Mouse (Mus musculus) forebrain, embryonic 10.5 days (tissue): ENCODE data around the gene Sfswap. TPM values are rescaled to one million over a fixed set of nuclear protein-coding genes. Genes with fewer than 3 reads are reported as not detected.

ENCODE experiments used
- DNase-seq: peaks from one replicate; pipeline ENCODE4 v3.0.0-alpha.2; 2017; ENCODE audit warnings: low spot score; ENCODE audit errors: extremely low spot score
- H3K27ac ChIP-seq: fragments of 300-500 bp; sonication (generic); 2 replicates; pipeline ENCODE4 v1.5.1; 2016; ENCODE audit warnings: mild to moderate bottlenecking
- H3K27me3 ChIP-seq: fragments of 300-500 bp; sonication (generic); 2 replicates; pipeline ENCODE4 v1.6.1; 2016; ENCODE audit warnings: mild to moderate bottlenecking; ENCODE audit not compliant: poor library complexity, severe bottlenecking
- H3K36me3 ChIP-seq: fragments of 300-500 bp; sonication (generic); replicated peaks from 2 replicates; pipeline ENCODE4 v1.6.1; 2016; ENCODE audit warnings: mild to moderate bottlenecking, moderate library complexity
- H3K4me1 ChIP-seq: fragments of 300-500 bp; sonication (generic); 2 replicates; pipeline ENCODE4 v1.6.1; 2016
- H3K4me3 ChIP-seq: fragments of 300-500 bp; sonication (generic); 2 replicates; pipeline ENCODE4 v1.5.1; 2016; ENCODE audit warnings: mild to moderate bottlenecking, moderate library complexity
- H3K9me3 ChIP-seq: fragments of 300-500 bp; sonication (generic); 2 replicates; pipeline ENCODE4 v1.6.1; 2016; ENCODE audit warnings: mild to moderate bottlenecking, moderate library complexity
- WGBS: fragments of 180-500 bp; shearing (Covaris S2); methylation state at CpG from one replicate; pipeline ENCODE4 v1.1.7; 2016; 5-methylcytosine and 5-hydroxymethylcytosine counted together
- polyA plus RNA-seq: library from polyadenylated mRNA; unstranded; fragments of >200 nt; fragmentation: Nextera tagmentation; extraction: Ambion mirVana; gene quantifications from 2 replicates; pipeline ENCODE4 v1.2.1, GENCODE M21; 2016

Gene Sfswap
- polyA plus RNA-seq, 1 experiment from 2014 or later: 43.3 TPM

DNA sequence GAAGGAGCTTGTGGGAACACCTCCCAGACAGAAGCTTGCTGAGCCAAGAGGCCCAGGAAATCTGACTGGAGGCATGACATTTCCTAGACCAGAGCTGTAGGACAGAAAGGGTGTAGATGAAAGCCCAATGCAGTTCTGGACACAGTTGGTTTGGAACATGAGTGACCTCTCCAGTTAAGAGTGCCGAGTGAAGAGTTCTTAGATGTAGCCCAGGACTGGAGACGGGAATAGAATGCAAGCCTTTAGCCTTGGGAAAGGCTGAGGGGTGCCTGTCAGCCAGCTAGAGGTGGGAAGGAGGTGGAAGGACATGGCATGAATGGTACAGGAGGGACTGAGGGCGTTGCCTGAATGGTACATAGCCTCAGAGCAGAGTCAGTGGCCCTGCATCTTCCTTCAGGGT is 34.4 kb downstream of the Sfswap start:
- Histone ChIP-seq H3K27me3 (no peaks in the 10 kb centered on the region), H3K4me1 (no peaks in the 10 kb centered on the region), H3K27ac (no peak overlapping the region), H3K36me3 (peaks cover 85% of the 10 kb centered on the region), H3K4me3 (no peak overlapping the region), H3K9me3 (no peaks in the 10 kb centered on the region)
- DNase-seq: no peak
- 94% methylated on average over 3 of the region's 3 CpGs for WGBS

DNA sequence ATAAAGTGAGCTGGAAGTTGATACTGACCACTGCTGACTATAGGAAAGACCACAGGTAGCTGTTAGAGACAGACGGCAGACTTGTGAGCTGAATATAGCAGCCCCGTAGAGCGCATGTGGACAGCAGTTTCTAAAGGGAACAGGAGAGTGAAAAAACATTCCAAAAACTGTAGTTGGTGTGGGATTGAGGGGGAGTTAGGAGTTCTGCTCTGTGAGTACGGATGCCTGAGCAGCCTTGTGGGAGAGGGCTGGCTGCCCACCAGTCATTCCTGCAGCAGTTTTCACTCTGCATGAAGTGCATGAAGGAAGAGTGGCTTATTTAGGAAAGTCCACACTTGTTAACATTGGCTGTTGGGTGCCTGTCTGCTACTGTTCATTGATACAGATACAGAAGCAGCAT is 37.8 kb downstream of the Sfswap start:
- no peak overlapping the region for H3K4me3 ChIP-seq
- peaks cover 86% of the 10 kb centered on the region for H3K36me3 ChIP-seq
- H3K4me1 ChIP-seq: no peaks in the 10 kb centered on the region
- no peak for DNase-seq
- H3K27ac ChIP-seq: no peak overlapping the region
- WGBS: 94% methylated on average over 4 of the region's 4 CpGs
- no peaks in the 10 kb centered on the region for H3K27me3 ChIP-seq
- no peaks in the 10 kb centered on the region for H3K9me3 ChIP-seq

DNA sequence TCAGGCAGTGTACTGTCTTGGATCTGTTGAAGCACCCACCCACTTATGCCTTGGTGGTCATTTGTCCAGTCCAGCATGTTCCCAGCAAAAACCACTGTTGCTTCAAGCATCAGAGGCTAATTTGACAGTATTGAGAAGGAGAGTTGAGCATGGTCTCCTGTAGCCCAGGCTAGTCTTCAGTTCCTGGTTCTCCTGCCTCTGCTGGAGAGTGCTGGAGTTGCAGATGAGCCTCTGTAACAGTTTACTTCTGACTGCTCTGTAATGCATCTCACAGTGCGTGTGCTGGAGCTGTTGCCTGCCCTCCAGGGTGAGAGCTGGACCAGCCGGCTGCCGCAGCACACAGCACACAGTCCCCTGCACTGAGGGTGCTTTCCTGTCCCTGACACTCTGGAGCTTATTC is 41.2 kb downstream of the Sfswap start:
- Histone ChIP-seq H3K27ac (no peak overlapping the region), H3K36me3 (peaks cover 89% of the 10 kb centered on the region), H3K27me3 (no peaks in the 10 kb centered on the region), H3K9me3 (no peaks in the 10 kb centered on the region), H3K4me3 (no peak overlapping the region), H3K4me1 (no peaks in the 10 kb centered on the region)
- DNase-seq: no peak
- 90% methylated on average over 3 of the region's 3 CpGs for WGBS

DNA sequence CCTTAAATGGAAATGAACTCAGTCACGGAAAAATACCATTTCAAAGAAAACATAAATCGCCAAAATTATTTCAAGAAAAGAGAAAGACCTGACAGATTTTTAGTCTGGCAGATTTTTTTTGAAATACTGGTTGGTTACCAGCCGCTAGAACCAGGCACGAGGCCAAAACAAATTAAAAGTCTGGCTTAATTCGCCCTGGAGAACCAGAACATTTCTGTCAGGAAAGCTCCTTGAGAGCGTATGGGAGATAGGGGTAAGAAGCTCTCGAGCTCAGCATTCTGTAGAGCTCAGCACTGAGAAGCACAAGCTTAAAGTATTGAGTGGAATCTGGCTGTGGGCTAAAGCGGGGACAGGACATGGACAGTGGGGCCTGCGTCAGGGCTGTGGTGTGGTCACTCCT is 44.8 kb downstream of the Sfswap start:
- Histone ChIP-seq H3K9me3 (no peaks in the 10 kb centered on the region), H3K36me3 (peaks cover 98% of the 10 kb centered on the region), H3K27ac (no peak overlapping the region), H3K4me1 (no peaks in the 10 kb centered on the region), H3K4me3 (no peak overlapping the region), H3K27me3 (no peaks in the 10 kb centered on the region)
- WGBS: 95% methylated on average over 9 of the region's 9 CpGs
- DNase-seq: no peak

DNA sequence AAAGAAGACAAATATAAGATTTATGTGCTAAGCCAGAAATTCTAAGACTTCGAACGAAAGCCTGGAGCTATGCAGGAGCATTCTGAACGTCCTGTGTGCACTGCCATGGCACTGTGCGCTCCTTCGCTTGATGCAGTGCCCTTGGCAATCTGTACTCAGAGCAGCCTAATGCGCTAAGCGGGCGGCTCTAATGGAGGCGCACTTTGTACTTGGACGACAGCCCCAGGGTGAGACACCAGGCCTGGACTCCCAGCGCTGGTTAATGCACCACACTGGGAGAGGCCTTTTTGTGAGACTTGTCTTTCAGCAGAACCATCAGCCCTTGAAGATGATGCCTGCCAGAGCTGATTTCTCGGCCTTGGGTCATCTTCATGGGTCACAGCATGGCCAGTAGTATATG is 48.7 kb downstream of the Sfswap start:
- H3K36me3 ChIP-seq: peaks cover 98% of the 10 kb centered on the region
- H3K4me3 ChIP-seq: no peak overlapping the region
- 95% methylated on average over 12 of the region's 12 CpGs for WGBS
- H3K9me3 ChIP-seq: no peaks in the 10 kb centered on the region
- DNase-seq: no peak
- no peaks in the 10 kb centered on the region for H3K27me3 ChIP-seq
- H3K27ac ChIP-seq: no peak overlapping the region
- H3K4me1 ChIP-seq: no peaks in the 10 kb centered on the region

DNA sequence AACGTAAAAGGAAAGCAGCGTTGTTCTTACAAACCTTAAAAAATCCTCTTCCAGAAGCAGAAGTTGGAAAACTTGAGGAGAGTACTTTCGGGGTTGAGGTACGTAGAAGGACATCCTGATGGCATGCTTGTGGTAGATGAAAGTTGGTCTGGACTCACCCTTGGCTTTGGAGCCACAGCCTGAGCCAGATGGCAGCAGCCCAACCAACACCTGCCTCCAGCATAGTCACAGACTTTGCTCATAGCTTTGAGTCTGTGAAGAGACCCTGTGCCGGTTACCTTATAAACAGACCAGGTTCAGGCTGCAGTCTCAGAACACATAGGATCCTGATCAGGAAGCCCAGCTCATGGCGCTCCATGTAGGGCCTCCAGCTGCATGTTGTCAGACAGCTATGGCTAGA is 49.8 kb downstream of the Sfswap start:
- WGBS: 94% methylated on average over 6 of the region's 6 CpGs

DNA sequence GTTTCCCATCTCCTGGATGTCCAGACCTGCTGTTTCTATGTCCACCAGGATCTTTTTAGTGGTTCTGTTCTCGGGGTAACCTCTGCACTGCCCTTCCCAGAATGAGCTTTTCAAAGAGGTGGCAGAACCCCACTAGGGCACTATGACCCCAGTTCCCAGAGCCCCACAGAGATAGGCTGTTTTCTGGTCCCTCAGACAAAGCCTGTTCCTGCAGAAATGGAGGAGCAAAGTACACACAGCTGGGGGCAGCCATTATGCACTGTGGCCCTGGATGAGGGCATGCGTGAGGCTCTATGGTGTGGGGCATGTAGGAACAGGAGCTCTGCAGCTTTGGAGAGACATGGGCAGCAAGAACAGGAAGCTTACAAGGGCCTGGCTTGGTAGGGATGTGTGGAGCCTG is 51.0 kb downstream of the Sfswap start:
- no peaks in the 10 kb centered on the region for H3K9me3 ChIP-seq
- WGBS: 87% methylated on average over 2 of the region's 2 CpGs

More for the DNA sequence above, 49.8 kb downstream of the Sfswap start:
- H3K9me3 ChIP-seq: no peaks in the 10 kb centered on the region
- DNase-seq: no peak
- no peak overlapping the region for H3K4me3 ChIP-seq
- peaks cover 99% of the 10 kb centered on the region for H3K36me3 ChIP-seq
- no peaks in the 10 kb centered on the region for H3K4me1 ChIP-seq
- no peaks in the 10 kb centered on the region for H3K27me3 ChIP-seq
- no peak overlapping the region for H3K27ac ChIP-seq

DNA sequence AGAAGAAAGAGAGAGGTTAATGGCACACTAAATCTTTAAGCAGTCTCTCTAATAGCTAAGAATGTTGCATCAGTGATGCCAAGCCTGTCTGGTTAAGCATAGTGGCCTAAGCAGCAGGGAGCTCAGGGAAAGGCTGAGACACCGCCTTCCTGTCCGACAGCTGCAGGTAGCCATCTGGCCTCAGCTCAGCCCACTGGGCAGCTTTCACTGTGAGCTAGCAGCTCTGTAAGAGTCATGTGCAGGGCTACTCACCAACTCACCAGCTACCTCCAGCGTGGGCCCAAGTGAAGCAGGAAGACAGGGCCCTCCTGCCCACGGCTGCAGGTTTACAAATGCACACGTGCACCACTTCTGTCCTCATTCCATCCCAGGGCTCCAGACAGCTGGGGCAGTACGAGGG is 52.6 kb downstream of the Sfswap start:
- H3K36me3 ChIP-seq: peaks cover 97% of the 10 kb centered on the region
- no peak overlapping the region for H3K27ac ChIP-seq
- H3K27me3 ChIP-seq: no peaks in the 10 kb centered on the region
- no peak for DNase-seq
- no peaks in the 10 kb centered on the region for H3K9me3 ChIP-seq
- 94% methylated on average over 6 of the region's 6 CpGs for WGBS
- no peak overlapping the region for H3K4me3 ChIP-seq
- H3K4me1 ChIP-seq: no peaks in the 10 kb centered on the region

More for the DNA sequence above, 51.0 kb downstream of the Sfswap start:
- Histone ChIP-seq H3K4me3 (no peak overlapping the region), H3K27ac (no peak overlapping the region), H3K4me1 (no peaks in the 10 kb centered on the region), H3K27me3 (no peaks in the 10 kb centered on the region), H3K36me3 (peaks cover 98% of the 10 kb centered on the region)
- no peak for DNase-seq

DNA sequence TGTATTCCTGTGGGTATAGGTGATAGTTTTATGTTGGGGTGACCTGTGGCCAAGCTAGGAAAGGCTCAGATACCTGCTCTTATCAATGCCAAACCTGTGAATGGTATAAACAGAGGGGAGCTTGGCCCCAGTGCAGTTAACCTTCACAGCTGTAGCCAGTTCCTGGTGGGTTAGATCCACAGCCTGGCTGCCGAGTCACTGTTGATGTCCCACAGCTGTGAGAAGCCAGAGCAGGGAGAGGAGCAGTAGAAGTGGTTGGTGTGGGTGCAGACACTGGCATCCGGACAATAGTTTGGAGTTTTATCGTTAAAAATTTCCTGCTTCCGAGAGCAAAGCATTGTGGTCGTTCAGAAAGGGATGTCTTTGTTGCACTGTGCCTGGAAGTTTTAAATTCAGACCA is 57.6 kb downstream of the Sfswap start:
- Histone ChIP-seq H3K36me3 (peaks cover 96% of the 10 kb centered on the region), H3K27me3 (no peaks in the 10 kb centered on the region), H3K4me1 (no peaks in the 10 kb centered on the region), H3K9me3 (no peaks in the 10 kb centered on the region), H3K4me3 (no peak overlapping the region), H3K27ac (no peak overlapping the region)
- DNase-seq: no peak
- 93% methylated on average over 5 of the region's 5 CpGs for WGBS

DNA sequence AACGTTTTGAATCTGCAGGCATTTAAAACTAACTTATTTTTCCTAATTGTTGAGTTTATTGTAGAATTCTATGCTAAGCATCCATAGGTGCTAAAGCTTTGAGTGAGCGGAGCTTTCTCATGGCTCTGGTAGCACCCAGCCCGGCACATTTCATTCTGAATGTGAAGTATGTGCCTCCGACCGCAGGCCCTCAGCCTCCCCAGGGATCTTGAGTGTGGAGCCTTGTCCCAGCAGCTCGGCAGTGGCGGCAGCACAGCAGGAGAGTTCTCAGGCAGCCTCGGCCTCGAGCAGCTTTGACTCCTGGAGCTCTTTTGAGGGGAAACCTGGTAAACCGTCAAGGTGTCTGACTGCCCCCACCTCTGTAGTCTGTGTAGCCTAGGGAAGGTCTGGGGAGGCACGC is 58.3 kb downstream of the Sfswap start:
- 71% methylated on average over 11 of the region's 11 CpGs for WGBS
- no peak overlapping the region for H3K27ac ChIP-seq
- no peak overlapping the region for H3K4me3 ChIP-seq
- H3K36me3 ChIP-seq: peaks cover 96% of the 10 kb centered on the region
- no peaks in the 10 kb centered on the region for H3K4me1 ChIP-seq
- DNase-seq: no peak
- no peaks in the 10 kb centered on the region for H3K9me3 ChIP-seq
- H3K27me3 ChIP-seq: no peaks in the 10 kb centered on the region

DNA sequence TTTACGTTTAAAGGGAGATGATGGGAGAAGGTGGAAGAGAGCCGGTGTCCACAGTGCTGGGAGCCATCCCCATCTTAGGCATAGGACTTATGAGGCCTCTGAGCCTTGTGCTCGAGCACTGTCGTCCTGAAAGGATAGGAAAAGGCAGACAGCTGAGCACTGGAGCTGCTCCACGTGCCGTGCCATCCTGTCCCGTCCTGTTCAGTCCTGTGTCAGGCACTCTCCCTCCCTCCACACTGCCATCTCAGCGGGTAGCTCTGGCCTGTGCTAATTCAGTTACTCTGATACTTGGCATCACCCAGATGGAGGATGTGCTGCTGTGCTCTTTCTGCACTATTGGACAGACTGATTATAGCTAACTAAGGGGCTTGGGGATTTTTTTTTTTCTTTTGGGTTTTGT is 61.3 kb downstream of the Sfswap start:
- no peaks in the 10 kb centered on the region for H3K9me3 ChIP-seq
- no peak overlapping the region for H3K27ac ChIP-seq
- no peaks in the 10 kb centered on the region for H3K27me3 ChIP-seq
- H3K4me3 ChIP-seq: no peak overlapping the region
- no peaks in the 10 kb centered on the region for H3K4me1 ChIP-seq
- 92% methylated on average over 8 of the region's 8 CpGs for WGBS
- DNase-seq: no peak
- peaks cover 97% of the 10 kb centered on the region for H3K36me3 ChIP-seq

DNA sequence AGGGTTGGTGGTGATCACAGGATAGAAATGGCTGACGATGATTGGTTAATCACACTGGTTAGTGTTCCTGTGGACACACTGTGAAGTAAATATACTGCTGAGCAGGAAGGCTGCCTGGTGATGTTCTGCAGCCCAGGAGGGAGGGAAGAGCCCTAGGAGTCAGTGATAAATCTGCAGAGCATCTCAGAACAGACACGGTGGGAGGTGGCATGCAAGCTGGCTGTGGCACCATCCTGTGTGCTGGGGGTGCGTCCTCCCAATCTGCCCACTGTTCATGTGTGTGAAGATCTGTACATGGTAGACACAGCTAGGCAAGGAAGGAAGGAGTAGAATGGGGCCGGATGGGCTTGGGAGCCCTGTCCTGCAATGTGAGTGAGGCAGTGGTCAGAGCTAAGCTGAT is 67.6 kb downstream of the Sfswap start:
- Histone ChIP-seq H3K4me1 (no peaks in the 10 kb centered on the region), H3K27ac (no peak overlapping the region), H3K36me3 (peaks cover 95% of the 10 kb centered on the region), H3K4me3 (no peak overlapping the region), H3K27me3 (no peaks in the 10 kb centered on the region), H3K9me3 (no peaks in the 10 kb centered on the region)
- DNase-seq: no peak
- 95% methylated on average over 4 of the region's 4 CpGs for WGBS

DNA sequence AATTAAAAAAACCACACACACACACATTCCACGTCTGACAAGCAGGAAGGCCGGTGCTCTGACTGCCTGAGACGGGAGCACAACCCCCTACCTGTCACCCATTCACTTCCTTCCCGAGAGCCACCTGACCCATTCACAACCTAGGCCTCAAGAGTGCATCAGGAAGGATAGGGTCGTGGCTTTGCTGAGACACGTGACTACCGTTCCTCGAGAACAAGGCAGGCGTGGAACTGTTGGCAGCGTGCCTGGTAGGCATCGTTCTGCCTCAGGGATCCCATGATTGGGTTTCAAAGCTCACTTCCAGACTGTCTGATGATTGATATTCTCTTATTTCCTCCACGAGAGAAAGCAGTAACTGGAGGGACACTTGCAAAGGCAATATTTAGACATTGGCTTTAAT is 77.2 kb downstream of the Sfswap start:
- Histone ChIP-seq H3K36me3 (no peaks in the 10 kb centered on the region; the same call in 1 of the 2 replicates), H3K27me3 (peaks cover 31% of the 10 kb centered on the region), H3K27ac (no peak overlapping the region), H3K4me1 (peaks cover 4% of the 10 kb centered on the region; the same call in 1 of the 2 replicates), H3K9me3 (no peaks in the 10 kb centered on the region), H3K4me3 (no peak overlapping the region)
- DNase-seq: no peak
- WGBS: 78% methylated on average over 12 of the region's 12 CpGs

DNA sequence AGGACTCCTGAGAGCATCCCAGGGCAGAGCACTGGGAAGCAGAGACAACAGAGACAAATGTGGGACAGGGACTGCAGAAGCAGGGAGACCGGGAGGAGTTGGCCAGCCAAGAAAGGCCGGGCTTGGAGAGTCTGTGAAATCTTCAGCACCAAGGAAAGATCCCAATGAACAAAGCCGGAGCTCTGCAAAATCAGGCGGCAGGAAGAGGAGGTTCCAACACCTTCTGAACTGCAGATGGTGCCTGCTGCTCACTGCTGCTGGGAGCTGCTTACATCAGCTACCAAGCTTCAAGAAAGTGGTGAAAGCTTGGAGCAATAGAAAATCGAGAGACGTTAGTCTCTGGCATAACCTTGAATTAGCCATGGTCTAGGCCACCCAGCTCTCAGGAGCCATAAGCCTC is 79.0 kb downstream of the Sfswap start:
- H3K4me1 ChIP-seq: peaks cover 18% of the 10 kb centered on the region
- peaks cover 45% of the 10 kb centered on the region for H3K27me3 ChIP-seq
- DNase-seq: no peak
- no peak overlapping the region for H3K27ac ChIP-seq
- no peaks in the 10 kb centered on the region for H3K9me3 ChIP-seq
- H3K36me3 ChIP-seq: no peaks in the 10 kb centered on the region
- WGBS: 33% methylated on average over 6 of the region's 6 CpGs
- H3K4me3 ChIP-seq: no peak overlapping the region
